Mouse (Mus musculus) c-Kit-positive CD71-positive TER-119-positive erythroid progenitor cells, embryonic 14.5 days (primary cell): ENCODE results near the gene Fgf23.

Source experiments
- DNase-seq: peaks from one replicate; pipeline ENCODE4 v3.0.0-alpha.2; 2013; ENCODE audit warnings: low spot score

Fgf23 gene

GRCm38 (mm10) chr6:127072817-127073216 lies at the start of gene Fgf23:
TSS of gene Fgf23 (plus strand) at chr6:127072902.
- DNase-seq: no peak

GRCm38 (mm10) chr6:127024836-127025235 lies 47.9 kb upstream of the Fgf23 start:
- no peak for DNase-seq

GRCm38 (mm10) chr6:127034760-127035159 lies 37.9 kb upstream of the Fgf23 start:
- DNase-seq: peak; percentile 9

- DNase-seq: no peak
These were observed 27.8 kb upstream of the Fgf23 start for GRCm38 (mm10) chr6:127044909-127045308.

- no peak for DNase-seq
These were observed 21.9 kb upstream of the Fgf23 start for GRCm38 (mm10) chr6:127050847-127051246.

- DNase-seq: no peak
These were observed 15.6 kb upstream of the Fgf23 start for GRCm38 (mm10) chr6:127056990-127057588.

GRCm38 (mm10) chr6:127059975-127060374 lies 12.7 kb upstream of the Fgf23 start:
- DNase-seq: no peak

GRCm38 (mm10) chr6:127063915-127064314 lies 8.8 kb upstream of the Fgf23 start:
- no peak for DNase-seq

- DNase-seq: no peak
These were observed 7.9 kb upstream of the Fgf23 start for GRCm38 (mm10) chr6:127064815-127065214.

- DNase-seq: no peak
These were observed 7.4 kb downstream of the Fgf23 start for GRCm38 (mm10) chr6:127079867-127080731.

- no peak for DNase-seq
These were observed 9.1 kb downstream of the Fgf23 start for GRCm38 (mm10) chr6:127081820-127082219.

- DNase-seq: peak; percentile 65
These were observed 14.0 kb downstream of the Fgf23 start for GRCm38 (mm10) chr6:127086739-127087138.

- no peak for DNase-seq
These were observed 21.9 kb downstream of the Fgf23 start for GRCm38 (mm10) chr6:127094565-127094964.

GRCm38 (mm10) chr6:127103506-127104275 lies 31.0 kb downstream of the Fgf23 start:
- DNase-seq: no peak

- no peak for DNase-seq
These were observed 31.8 kb downstream of the Fgf23 start for GRCm38 (mm10) chr6:127104396-127105029.

- peak; percentile 18 for DNase-seq
These were observed 32.4 kb downstream of the Fgf23 start for GRCm38 (mm10) chr6:127105107-127105506.

GRCm38 (mm10) chr6:127106189-127106588 lies 33.5 kb downstream of the Fgf23 start:
- no peak for DNase-seq

- DNase-seq: no peak
These were observed 34.0 kb downstream of the Fgf23 start for GRCm38 (mm10) chr6:127106726-127107125.

GRCm38 (mm10) chr6:127107413-127107812 lies 34.7 kb downstream of the Fgf23 start:
- no peak for DNase-seq

- no peak for DNase-seq
These were observed 35.8 kb downstream of the Fgf23 start for GRCm38 (mm10) chr6:127108368-127109060.

GRCm38 (mm10) chr6:127109402-127109930 lies 36.8 kb downstream of the Fgf23 start, which contains the start of gene Tigar:
TSS of gene Tigar (minus strand) at chr6:127109557.
- DNase-seq: peak; percentile 51
